Mouse (Mus musculus) embryonic facial prominence, embryonic 15.5 days (tissue): ENCODE data around the gene Casz1. TPM values are rescaled to one million over a fixed set of nuclear protein-coding genes. Genes with fewer than 3 reads are reported as not detected.
A peak's percentile ranks its signal among the peaks of the same experiment; 100 is the strongest.

Experiments
- ATAC-seq: fragments of 200-750 bp; cut with Nextera tagmentation; 2 replicates; pipeline ENCODE4 v1.8.0; 2017; ENCODE audit warnings: low read depth, moderate TSS enrichment; ENCODE audit not compliant: insufficient number of reproducible peaks, low FRiP score, low TSS enrichment
- H3K27ac ChIP-seq: fragments of 300-500 bp; sonication (generic); replicated peaks from 2 replicates; pipeline ENCODE4 v1.5.1; 2015; ENCODE audit warnings: mild to moderate bottlenecking, inconsistent platforms
- H3K27me3 ChIP-seq: fragments of 300-500 bp; sonication (generic); 2 replicates; pipeline ENCODE4 v1.6.1; 2015; ENCODE audit warnings: inconsistent platforms
- H3K36me3 ChIP-seq: fragments of 300-500 bp; sonication (generic); 2 replicates; pipeline ENCODE4 v1.6.1; 2015; ENCODE audit warnings: mild to moderate bottlenecking, inconsistent platforms
- H3K4me1 ChIP-seq: fragments of 300-500 bp; sonication (generic); 2 replicates; pipeline ENCODE4 v1.6.1; 2015; ENCODE audit warnings: inconsistent platforms
- H3K4me2 ChIP-seq: fragments of 300-500 bp; sonication (generic); replicated peaks from 2 replicates; pipeline ENCODE4 v1.6.1; 2015; ENCODE audit warnings: mild to moderate bottlenecking, inconsistent platforms
- H3K4me3 ChIP-seq: fragments of 300-500 bp; sonication (generic); replicated peaks from 2 replicates; pipeline ENCODE4 v1.5.1; 2015; ENCODE audit warnings: mild to moderate bottlenecking, inconsistent platforms
- H3K9ac ChIP-seq: fragments of 300-500 bp; sonication (generic); 2 replicates; pipeline ENCODE4 v1.6.1; 2015; ENCODE audit warnings: inconsistent platforms
- H3K9me3 ChIP-seq: fragments of 300-500 bp; sonication (generic); replicated peaks from 2 replicates; pipeline ENCODE4 v1.6.1; 2016; ENCODE audit warnings: inconsistent platforms
- WGBS: fragments of 180-500 bp; shearing (Covaris S2); methylation state at CpG from one replicate; pipeline ENCODE4 v1.1.7; 2015; 5-methylcytosine and 5-hydroxymethylcytosine counted together
- polyA plus RNA-seq: library from polyadenylated mRNA; unstranded; fragments of >200 nt; fragmentation: Nextera tagmentation; extraction: Ambion mirVana; gene quantifications from 2 replicates; pipeline ENCODE4 v1.2.1, GENCODE M21; 2015

Gene Casz1
- polyA plus RNA-seq, 1 experiment from 2014 or later = 11.2 TPM

- Histone ChIP-seq H3K4me3 (no peak overlapping the region), H3K9ac (no peak overlapping the region), H3K36me3 (no peaks in the 10 kb centered on the region), H3K9me3 (no peaks in the 10 kb centered on the region), H3K4me1 (peaks cover 21% of the 10 kb centered on the region), H3K27me3 (peaks cover 86% of the 10 kb centered on the region), H3K4me2 (no peak overlapping the region), H3K27ac (peak overlapping the region; percentile 65)
- no peak for ATAC-seq
- WGBS = 47% methylated on average over 6 of the region's 6 CpGs
Observed at GRCm38 (mm10) chr4:148896125-148896524, 91.9 kb downstream of the Casz1 start.

DNA sequence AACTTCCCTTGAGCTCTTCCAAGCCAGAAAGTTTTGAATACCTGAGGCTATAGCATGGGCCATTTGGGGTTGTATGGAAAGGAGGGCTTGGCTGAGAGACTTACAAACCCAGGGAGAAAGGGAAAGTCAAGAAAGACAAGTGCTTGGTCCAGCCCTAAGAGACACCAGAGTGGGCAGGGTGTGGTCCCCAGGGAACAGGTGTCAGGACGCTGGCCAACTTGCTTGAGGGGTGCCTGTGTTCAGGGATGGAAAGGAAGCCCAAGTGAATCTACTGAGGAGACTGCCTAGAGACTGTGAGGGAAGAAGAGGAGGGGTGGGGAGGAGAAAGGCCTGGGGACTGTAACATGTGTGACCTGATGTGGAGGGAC lies 95.7 kb downstream of the Casz1 start:
- Histone ChIP-seq H3K4me2 (peak overlapping the region; percentile 99), H3K27me3 (peaks cover 84% of the 10 kb centered on the region), H3K9ac (no peak overlapping the region), H3K4me3 (peak overlapping the region; percentile 63), H3K36me3 (no peaks in the 10 kb centered on the region), H3K9me3 (no peaks in the 10 kb centered on the region), H3K4me1 (peaks cover 29% of the 10 kb centered on the region), H3K27ac (peak overlapping the region; percentile 51; the same call in 1 of the 2 replicates)
- ATAC-seq = 0 out of 2 replicates have a peak, but pooled peaks have one; percentile 7
- 10% methylated on average over 1 of the region's 1 CpGs for WGBS

DNA sequence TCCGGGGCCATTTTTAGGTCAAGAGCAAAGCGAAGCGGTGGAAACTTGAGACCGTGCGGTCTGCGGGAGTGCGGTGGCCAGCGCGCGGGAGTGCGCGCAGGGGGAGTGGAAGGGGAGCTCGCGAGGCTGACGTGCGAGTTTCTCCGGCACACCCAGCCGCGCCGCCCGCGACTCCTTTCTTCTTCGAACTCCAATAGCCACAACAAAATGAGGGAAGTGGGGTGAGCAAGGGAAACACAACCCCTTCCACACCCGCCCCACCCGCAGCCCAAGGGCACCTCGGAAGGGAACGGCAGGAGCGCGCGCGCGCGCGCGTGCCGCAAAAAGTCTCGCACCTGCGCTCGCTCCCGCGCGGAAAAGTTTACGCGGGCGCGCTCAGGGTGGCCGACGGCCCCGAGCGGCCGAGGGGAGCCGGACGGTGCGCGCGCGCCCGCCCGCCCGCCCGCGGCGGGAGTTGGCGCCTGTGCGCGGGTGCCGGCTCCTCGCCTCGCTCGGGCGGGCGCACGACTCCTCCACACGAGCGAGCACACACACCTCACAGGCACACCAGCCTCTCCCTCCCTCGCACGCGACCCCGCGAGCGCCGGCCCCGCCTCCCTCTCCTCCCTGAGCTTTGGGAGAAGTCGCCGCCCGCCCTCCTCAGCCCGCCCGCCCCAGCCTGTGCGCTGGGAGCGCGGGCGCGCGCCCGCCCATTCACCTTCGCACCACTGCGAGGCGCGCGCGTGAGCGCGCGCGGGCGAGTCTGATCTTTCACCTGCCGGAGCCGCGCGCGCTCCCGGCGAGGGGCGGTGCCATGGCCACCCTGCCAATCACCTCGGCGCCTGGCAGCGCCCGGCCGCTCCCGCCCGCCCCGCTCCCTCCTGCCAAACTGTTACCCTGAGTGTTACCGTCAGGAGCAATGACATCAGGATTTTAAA lies 96.3 kb downstream of the Casz1 start:
- Histone ChIP-seq H3K9me3 (no peaks in the 10 kb centered on the region), H3K9ac (peak overlapping the region; percentile 53; the same call in 1 of the 2 replicates), H3K4me2 (peak overlapping the region; percentile 99), H3K27ac (peak overlapping the region; percentile 78), H3K27me3 (peaks cover 81% of the 10 kb centered on the region), H3K4me3 (peak overlapping the region; percentile 63), H3K4me1 (peaks cover 28% of the 10 kb centered on the region), H3K36me3 (no peaks in the 10 kb centered on the region)
- peak; percentile 73 for ATAC-seq
- under 1% methylated on average over 115 of the region's 123 CpGs for WGBS

GRCm38 (mm10) chr4:148901275-148902052 lies 97.2 kb downstream of the Casz1 start:
- Histone ChIP-seq H3K27ac (peak overlapping the region; percentile 65), H3K9me3 (no peaks in the 10 kb centered on the region), H3K27me3 (peaks cover 80% of the 10 kb centered on the region), H3K36me3 (no peaks in the 10 kb centered on the region), H3K4me2 (peak overlapping the region; percentile 99), H3K4me3 (peak overlapping the region; percentile 63), H3K4me1 (peaks cover 23% of the 10 kb centered on the region), H3K9ac (peak overlapping the region; percentile 53)
- no peak for ATAC-seq
- 1% methylated on average over 64 of the region's 64 CpGs for WGBS

GRCm38 (mm10) chr4:148902919-148903727 lies 98.9 kb downstream of the Casz1 start:
- no peaks in the 10 kb centered on the region for H3K9me3 ChIP-seq
- H3K27me3 ChIP-seq = peaks cover 72% of the 10 kb centered on the region
- H3K4me1 ChIP-seq = peaks cover 24% of the 10 kb centered on the region
- ATAC-seq = peak; percentile 36
- H3K36me3 ChIP-seq = no peaks in the 10 kb centered on the region
- WGBS = 26% methylated on average over 8 of the region's 8 CpGs
- H3K4me2 ChIP-seq = 0 out of 2 replicates have a peak overlapping the region, but pooled peaks have one; percentile 99
- H3K9ac ChIP-seq = no peak overlapping the region
- peak overlapping the region; percentile 63; the same call in 1 of the 2 replicates for H3K4me3 ChIP-seq
- 0 out of 2 replicates have a peak overlapping the region, but pooled peaks have one; percentile 39 for H3K27ac ChIP-seq

DNA sequence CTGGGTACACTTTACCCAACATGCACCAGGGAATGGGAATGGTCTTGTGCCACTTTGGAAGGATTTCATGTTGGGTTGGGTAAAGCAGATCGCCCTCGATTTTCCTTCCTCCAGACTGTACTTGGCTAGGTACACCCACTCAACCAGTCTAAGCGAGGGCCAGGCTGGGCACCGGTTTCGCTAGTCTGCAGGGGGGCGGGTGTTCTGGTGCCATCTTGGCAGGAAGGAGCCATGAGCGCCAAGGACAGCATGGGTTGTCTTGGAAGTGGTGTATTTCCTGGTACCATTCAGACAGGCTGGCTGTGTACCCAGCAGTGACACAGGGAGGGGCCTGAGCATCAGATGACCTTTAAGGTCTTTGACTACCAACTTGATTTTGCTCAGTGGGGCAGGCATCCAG lies 101.1 kb downstream of the Casz1 start:
- no peak overlapping the region for H3K9ac ChIP-seq
- peaks cover 51% of the 10 kb centered on the region for H3K27me3 ChIP-seq
- 84% methylated on average over 7 of the region's 7 CpGs for WGBS
- no peaks in the 10 kb centered on the region for H3K36me3 ChIP-seq
- no peak for ATAC-seq
- H3K4me1 ChIP-seq = peaks cover 22% of the 10 kb centered on the region
- H3K4me2 ChIP-seq = no peak overlapping the region
- no peak overlapping the region for H3K4me3 ChIP-seq
- H3K27ac ChIP-seq = no peak overlapping the region
- no peaks in the 10 kb centered on the region for H3K9me3 ChIP-seq

- no peak overlapping the region for H3K9ac ChIP-seq
- no peak overlapping the region for H3K4me2 ChIP-seq
- no peaks in the 10 kb centered on the region for H3K36me3 ChIP-seq
- peaks cover 9% of the 10 kb centered on the region for H3K4me1 ChIP-seq
- peaks cover 37% of the 10 kb centered on the region for H3K27me3 ChIP-seq
- ATAC-seq = no peak
- H3K9me3 ChIP-seq = no peaks in the 10 kb centered on the region
- H3K4me3 ChIP-seq = no peak overlapping the region
- no peak overlapping the region for H3K27ac ChIP-seq
- WGBS = 87% methylated on average over 10 of the region's 10 CpGs
Observed at GRCm38 (mm10) chr4:148906806-148907205, 102.6 kb downstream of the Casz1 start.

DNA sequence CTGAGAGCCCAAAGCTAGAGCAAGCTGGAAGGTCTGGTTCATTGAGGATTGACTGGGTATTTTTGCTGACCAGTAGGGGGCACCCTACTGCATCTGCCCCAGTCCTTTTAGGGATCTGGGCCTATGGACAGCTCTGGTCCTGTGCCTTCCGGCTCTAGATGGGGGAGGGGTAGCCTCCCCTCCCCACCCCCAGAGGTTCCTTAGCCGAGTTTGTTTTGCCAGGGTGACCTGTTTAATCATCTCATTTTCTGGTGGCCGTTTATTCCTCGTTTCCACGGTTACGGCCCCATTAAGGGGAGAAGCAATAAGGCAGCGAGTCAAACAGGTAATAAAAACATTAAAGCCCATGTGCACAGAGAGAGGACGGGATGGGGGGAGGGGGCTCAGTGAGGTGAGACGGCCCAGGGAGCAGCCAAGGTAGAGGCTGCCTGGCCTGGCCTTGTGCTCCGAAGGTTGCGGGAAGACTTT lies 104.0 kb downstream of the Casz1 start:
- peaks cover 34% of the 10 kb centered on the region for H3K27me3 ChIP-seq
- peaks cover 13% of the 10 kb centered on the region for H3K4me1 ChIP-seq
- 48% methylated on average over 11 of the region's 11 CpGs for WGBS

GRCm38 (mm10) chr4:148908760-148909510 lies 104.7 kb downstream of the Casz1 start:
- no peak overlapping the region for H3K4me3 ChIP-seq
- no peak overlapping the region for H3K9ac ChIP-seq
- peaks cover 30% of the 10 kb centered on the region for H3K27me3 ChIP-seq
- no peak overlapping the region for H3K4me2 ChIP-seq
- H3K4me1 ChIP-seq = peaks cover 11% of the 10 kb centered on the region
- no peaks in the 10 kb centered on the region for H3K36me3 ChIP-seq
- H3K9me3 ChIP-seq = no peaks in the 10 kb centered on the region
- WGBS = 82% methylated on average over 15 of the region's 15 CpGs
- no peak overlapping the region for H3K27ac ChIP-seq
- ATAC-seq = no peak

More for the DNA sequence above, 104.0 kb downstream of the Casz1 start:
- no peak overlapping the region for H3K4me3 ChIP-seq
- no peak for ATAC-seq
- H3K9ac ChIP-seq = no peak overlapping the region
- no peaks in the 10 kb centered on the region for H3K9me3 ChIP-seq
- no peaks in the 10 kb centered on the region for H3K36me3 ChIP-seq
- no peak overlapping the region for H3K4me2 ChIP-seq
- no peak overlapping the region for H3K27ac ChIP-seq

DNA sequence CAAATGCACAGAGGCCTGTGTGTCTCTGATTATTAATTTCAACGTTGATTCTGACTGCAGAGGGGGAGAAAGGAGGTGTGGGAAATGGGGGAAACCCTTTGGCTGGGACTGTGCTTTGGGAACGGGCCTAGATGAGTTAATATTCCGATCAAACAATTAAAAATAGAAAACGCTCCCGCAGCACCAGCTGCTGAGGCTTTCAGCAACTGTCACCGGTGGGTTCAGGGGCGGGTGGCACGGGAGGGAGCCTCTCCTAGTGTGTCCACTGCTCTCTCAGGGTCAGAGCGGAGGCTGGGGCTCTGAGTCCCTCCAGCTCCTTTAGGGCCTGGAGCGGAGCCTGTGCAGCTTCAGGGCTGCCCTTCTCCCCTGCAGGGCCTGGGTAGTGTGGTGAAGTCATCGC lies 105.3 kb downstream of the Casz1 start:
- Histone ChIP-seq H3K4me3 (no peak overlapping the region), H3K4me1 (peaks cover 14% of the 10 kb centered on the region), H3K27ac (no peak overlapping the region), H3K9me3 (no peaks in the 10 kb centered on the region), H3K36me3 (no peaks in the 10 kb centered on the region), H3K27me3 (peaks cover 26% of the 10 kb centered on the region; the same call in 1 of the 2 replicates), H3K4me2 (no peak overlapping the region), H3K9ac (no peak overlapping the region)
- 72% methylated on average over 11 of the region's 11 CpGs for WGBS
- ATAC-seq = no peak
